Mouse (Mus musculus) heart, embryonic 15.5 days (tissue): ENCODE data around the gene Cfap43. TPM values are rescaled to one million over a fixed set of nuclear protein-coding genes. Genes with fewer than 3 reads are reported as not detected.
A peak's percentile ranks its signal among the peaks of the same experiment; 100 is the strongest.

Experiments
- ATAC-seq: fragments of 200-750 bp; cut with Nextera tagmentation; replicated peaks from 2 replicates; pipeline ENCODE4 v1.8.0; 2017; ENCODE audit warnings: low read depth, moderate TSS enrichment; ENCODE audit not compliant: insufficient number of reproducible peaks, insufficient read depth, low FRiP score
- H3K27ac ChIP-seq: fragments of 300-500 bp; sonication (generic); 2 replicates; pipeline ENCODE4 v1.5.1; 2015; ENCODE audit warnings: mild to moderate bottlenecking, inconsistent platforms
- H3K27me3 ChIP-seq: fragments of 300-500 bp; sonication (generic); 2 replicates; pipeline ENCODE4 v1.6.1; 2015; ENCODE audit warnings: inconsistent platforms
- H3K36me3 ChIP-seq: fragments of 300-500 bp; sonication (generic); 2 replicates; pipeline ENCODE4 v1.6.1; 2015; ENCODE audit warnings: mild to moderate bottlenecking, inconsistent platforms
- H3K4me1 ChIP-seq: fragments of 300-500 bp; sonication (generic); replicated peaks from 2 replicates; pipeline ENCODE4 v1.6.1; 2015; ENCODE audit warnings: inconsistent platforms
- H3K4me2 ChIP-seq: fragments of 300-500 bp; sonication (generic); 2 replicates; pipeline ENCODE4 v1.6.1; 2015; ENCODE audit warnings: inconsistent platforms, mild to moderate bottlenecking, moderate library complexity
- H3K4me3 ChIP-seq: fragments of 300-500 bp; sonication (generic); 2 replicates; pipeline ENCODE4 v1.5.1; 2015; ENCODE audit warnings: mild to moderate bottlenecking, inconsistent platforms
- H3K9ac ChIP-seq: fragments of 300-500 bp; sonication (generic); 2 replicates; pipeline ENCODE4 v1.6.1; 2015; ENCODE audit warnings: mild to moderate bottlenecking, inconsistent platforms
- H3K9me3 ChIP-seq: fragments of 300-500 bp; sonication (generic); replicated peaks from 2 replicates; pipeline ENCODE4 v1.6.1; 2016; ENCODE audit warnings: inconsistent platforms
- WGBS: fragments of 180-500 bp; shearing (Covaris S2); methylation state at CpG from one replicate; pipeline ENCODE4 v1.1.7; 2015; ENCODE audit warnings: mixed read lengths; 5-methylcytosine and 5-hydroxymethylcytosine counted together
- polyA plus RNA-seq: library from polyadenylated mRNA; unstranded; fragments of >200 nt; fragmentation: Nextera tagmentation; extraction: Ambion mirVana; gene quantifications from 2 replicates; pipeline ENCODE4 v1.2.1, GENCODE M21; 2015

Gene Cfap43
- 0.08 and 0.24 TPM in 2 replicates for polyA plus RNA-seq

- peak; percentile 81 for ATAC-seq
- H3K4me2 ChIP-seq, result peak within 1 kb of the TSS; percentile 80
- peaks cover 38% of the 10 kb centered on the region for H3K4me1 ChIP-seq
- peak within 1 kb of the TSS; percentile 92 for H3K9ac ChIP-seq
- no peaks in the 10 kb centered on the region for H3K9me3 ChIP-seq
- peak within 1 kb of the TSS; percentile 88 for H3K4me3 ChIP-seq
- under 1% methylated on average over 48 of the region's 48 CpGs for WGBS
- peak within 1 kb of the TSS; percentile 98 for H3K27ac ChIP-seq
- no peaks in the 10 kb centered on the region for H3K27me3 ChIP-seq
- H3K36me3 ChIP-seq, result no peaks in the 10 kb centered on the region
Measured at GRCm38 (mm10) chr19:47919126-47919965, at the start of gene Cfap43, which contains the start of gene Itprip. Cfap43 (minus strand) TSS chr19:47919287. Itprip (minus strand) TSS chr19:47919299.

GRCm38 (mm10) chr19:47958181-47958580 lies 39.1 kb upstream of the Cfap43 start:
- no peaks in the 10 kb centered on the region for H3K9me3 ChIP-seq
- no peak overlapping the region for H3K4me3 ChIP-seq
- no peaks in the 10 kb centered on the region for H3K4me1 ChIP-seq
- no peaks in the 10 kb centered on the region for H3K27me3 ChIP-seq
- H3K36me3 ChIP-seq, result no peaks in the 10 kb centered on the region
- no peak for ATAC-seq
- H3K9ac ChIP-seq, result no peak overlapping the region
- H3K27ac ChIP-seq, result no peak overlapping the region
- no peak overlapping the region for H3K4me2 ChIP-seq
- 71% methylated on average over 13 of the region's 13 CpGs for WGBS

GRCm38 (mm10) chr19:47953169-47953568 lies 34.1 kb upstream of the Cfap43 start:
- 83% methylated on average over 9 of the region's 9 CpGs for WGBS
- Histone ChIP-seq H3K4me3 (no peak overlapping the region), H3K9ac (no peak overlapping the region), H3K4me2 (no peak overlapping the region), H3K27ac (no peak overlapping the region), H3K4me1 (no peaks in the 10 kb centered on the region), H3K36me3 (no peaks in the 10 kb centered on the region), H3K27me3 (no peaks in the 10 kb centered on the region), H3K9me3 (no peaks in the 10 kb centered on the region)
- no peak for ATAC-seq

GRCm38 (mm10) chr19:47950946-47951345 lies 31.9 kb upstream of the Cfap43 start:
- Histone ChIP-seq H3K4me1 (0 out of 2 replicates have a peak, but pooled peaks cover 5% of the 10 kb centered on the region), H3K9me3 (no peaks in the 10 kb centered on the region), H3K27me3 (0 out of 2 replicates have a peak, but pooled peaks cover 4% of the 10 kb centered on the region), H3K36me3 (no peaks in the 10 kb centered on the region), H3K4me3 (no peak overlapping the region), H3K4me2 (no peak overlapping the region), H3K27ac (no peak overlapping the region), H3K9ac (no peak overlapping the region)
- 76% methylated on average over 7 of the region's 7 CpGs for WGBS
- ATAC-seq, result no peak

GRCm38 (mm10) chr19:47946821-47947465 lies 27.9 kb upstream of the Cfap43 start:
- Histone ChIP-seq H3K36me3 (no peaks in the 10 kb centered on the region), H3K4me3 (peak overlapping the region; percentile 35), H3K4me1 (0 out of 2 replicates have a peak, but pooled peaks cover 5% of the 10 kb centered on the region), H3K27me3 (0 out of 2 replicates have a peak, but pooled peaks cover 7% of the 10 kb centered on the region), H3K9me3 (no peaks in the 10 kb centered on the region), H3K27ac (no peak overlapping the region), H3K4me2 (peak overlapping the region; percentile 57), H3K9ac (peak overlapping the region; percentile 1; the same call in 1 of the 2 replicates)
- 33% methylated on average over 23 of the region's 23 CpGs for WGBS
- ATAC-seq, result no peak

- Histone ChIP-seq H3K36me3 (no peaks in the 10 kb centered on the region), H3K4me1 (peaks cover 9% of the 10 kb centered on the region), H3K27me3 (peaks cover 16% of the 10 kb centered on the region), H3K4me3 (no peak overlapping the region), H3K4me2 (no peak overlapping the region), H3K27ac (no peak overlapping the region), H3K9me3 (no peaks in the 10 kb centered on the region), H3K9ac (no peak overlapping the region)
- WGBS, result 80% methylated on average over 6 of the region's 6 CpGs
- no peak for ATAC-seq
Measured at GRCm38 (mm10) chr19:47939361-47939760, 20.3 kb upstream of the Cfap43 start.

GRCm38 (mm10) chr19:47937443-47938406 lies 18.6 kb upstream of the Cfap43 start, which contains the start of gene Cfap58:
Cfap58 (plus strand) TSS chr19:47937675.
- H3K4me1 ChIP-seq, result peaks cover 9% of the 10 kb centered on the region
- ATAC-seq, result no peak; the same call in 1 of the 2 replicates
- H3K4me2 ChIP-seq, result peak within 1 kb of the TSS; percentile 80
- H3K27me3 ChIP-seq, result peaks cover 16% of the 10 kb centered on the region
- no peak within 1 kb of the TSS for H3K27ac ChIP-seq
- 0 out of 2 replicates have a peak within 1 kb of the TSS, but pooled peaks have one; percentile 24 for H3K9ac ChIP-seq
- WGBS, result 8% methylated on average over 41 of the region's 41 CpGs
- H3K9me3 ChIP-seq, result no peaks in the 10 kb centered on the region
- no peaks in the 10 kb centered on the region for H3K36me3 ChIP-seq
- peak within 1 kb of the TSS; percentile 45 for H3K4me3 ChIP-seq

GRCm38 (mm10) chr19:47936938-47937337 lies 17.9 kb upstream of the Cfap43 start:
- Histone ChIP-seq H3K4me1 (peaks cover 9% of the 10 kb centered on the region), H3K36me3 (no peaks in the 10 kb centered on the region), H3K9ac (0 out of 2 replicates have a peak overlapping the region, but pooled peaks have one; percentile 24), H3K4me3 (peak overlapping the region; percentile 45), H3K4me2 (peak overlapping the region; percentile 80), H3K9me3 (no peaks in the 10 kb centered on the region), H3K27ac (no peak overlapping the region), H3K27me3 (peaks cover 16% of the 10 kb centered on the region)
- no peak for ATAC-seq
- 63% methylated on average over 9 of the region's 9 CpGs for WGBS

GRCm38 (mm10) chr19:47936490-47936889 lies 17.4 kb upstream of the Cfap43 start:
- 88% methylated on average over 11 of the region's 11 CpGs for WGBS
- Histone ChIP-seq H3K27me3 (peaks cover 16% of the 10 kb centered on the region), H3K4me3 (no peak overlapping the region), H3K9ac (no peak overlapping the region), H3K4me1 (peaks cover 9% of the 10 kb centered on the region), H3K9me3 (no peaks in the 10 kb centered on the region), H3K4me2 (no peak overlapping the region; the same call in 1 of the 2 replicates), H3K36me3 (no peaks in the 10 kb centered on the region), H3K27ac (no peak overlapping the region)
- ATAC-seq, result no peak

GRCm38 (mm10) chr19:47935530-47935929 lies 16.4 kb upstream of the Cfap43 start:
- 75% methylated on average over 6 of the region's 6 CpGs for WGBS
- ATAC-seq, result no peak

More at GRCm38 (mm10) chr19:47935530-47935929, 16.4 kb upstream of the Cfap43 start:
- Histone ChIP-seq H3K27ac (no peak overlapping the region), H3K4me2 (no peak overlapping the region), H3K9me3 (no peaks in the 10 kb centered on the region), H3K27me3 (peaks cover 13% of the 10 kb centered on the region), H3K9ac (no peak overlapping the region), H3K4me3 (no peak overlapping the region), H3K36me3 (no peaks in the 10 kb centered on the region), H3K4me1 (peaks cover 9% of the 10 kb centered on the region)
